Mouse (Mus musculus): ENCODE results near the gene Gm8108. TPM values are rescaled to one million over a fixed set of nuclear protein-coding genes. Genes with fewer than 3 reads are reported as not detected.

Gm8108 gene
- 11.4 and 11.5 TPM in 2 replicates for polyA plus RNA-seq (2012; rRNA removed)

DNA sequence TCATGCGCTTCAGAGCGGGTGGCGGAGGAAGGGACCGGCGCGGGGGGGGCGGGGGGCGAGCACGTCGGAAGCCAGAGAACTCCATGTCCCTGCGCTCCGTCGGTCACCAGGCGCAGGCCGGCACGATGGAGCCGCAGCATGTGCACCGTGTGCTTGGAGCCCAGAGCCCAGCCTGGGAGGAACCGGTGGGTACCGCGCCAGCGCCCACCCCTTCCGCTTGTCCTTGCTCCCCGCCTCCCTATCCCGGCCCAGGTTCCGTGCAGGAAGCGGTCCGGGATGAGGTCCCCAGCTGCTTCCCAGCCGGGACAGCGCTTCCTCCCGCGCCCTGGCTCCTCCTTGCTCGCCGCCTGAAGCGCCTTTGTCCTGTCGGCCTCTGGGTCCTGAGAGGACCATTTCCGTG, at the start of gene Gm8108:
Gene Gm8108, plus strand, starts transcription at position 101 of the 400 bp plus-strand sequence.

DNA sequence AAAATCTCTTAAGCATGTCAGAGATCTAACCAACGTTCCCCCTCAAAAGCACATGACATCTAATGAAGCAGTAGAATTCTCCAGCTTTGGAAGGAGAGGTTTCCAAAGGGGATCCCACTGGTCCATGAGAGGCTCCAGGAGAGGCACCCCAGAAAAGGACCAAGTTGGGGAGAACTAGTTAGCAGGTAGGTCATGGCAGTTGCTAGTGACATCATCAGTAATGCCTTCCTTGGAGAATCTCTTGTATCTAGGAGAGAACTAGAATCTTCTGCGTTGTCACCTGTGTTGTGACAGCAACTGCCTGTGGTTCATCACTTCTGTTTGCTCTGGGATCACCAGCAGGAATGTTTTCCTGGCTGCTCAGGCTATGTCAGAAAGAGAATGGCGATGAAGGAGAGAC, 26.5 kb upstream of the Gm8108 start, which contains the start of gene Gm3115:
Gene Gm3115, plus strand, starts transcription at position 301 of the 400 bp plus-strand sequence.

DNA sequence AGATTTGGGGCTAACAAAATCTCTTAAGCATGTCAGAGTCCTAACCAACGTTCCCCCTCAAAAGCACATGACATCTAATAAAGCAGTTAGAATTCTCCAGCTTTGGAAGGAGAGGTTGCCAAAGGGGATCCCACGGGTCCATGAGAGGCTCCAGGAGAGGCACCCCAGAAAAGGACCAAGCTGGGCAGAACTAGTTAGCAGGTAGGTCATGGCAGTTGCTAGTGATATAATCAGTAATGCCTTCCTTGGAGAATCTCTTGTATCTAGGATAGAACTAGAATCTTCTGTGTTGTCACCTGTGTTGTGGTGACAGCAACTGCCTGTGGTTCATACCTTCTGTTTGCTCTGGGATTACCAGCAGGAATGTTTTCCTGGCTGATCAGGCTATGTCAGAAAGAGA, 54.4 kb downstream of the Gm8108 start, which contains the start of gene Gm3127:
Gene Gm3127, plus strand, starts transcription at position 301 of the 400 bp plus-strand sequence.

Other genes starting within 250 kb of the Gm8108 start
- gene Gm2916, start 226.4 kb upstream of the Gm8108 start, polyA plus RNA-seq (2012; rRNA removed): 0.05 and 0.06 TPM in 2 replicates
- gene Gm3029, start 178.8 kb upstream of the Gm8108 start, polyA plus RNA-seq (2012; rRNA removed): not detected in 2 replicates
- 2.0 and 3.0 TPM in 2 replicates for gene Gm3095, start 147.0 kb upstream of the Gm8108 start, polyA plus RNA-seq (2012; rRNA removed)
- not detected in 2 replicates for gene Gm3099, start 112.1 kb upstream of the Gm8108 start, polyA plus RNA-seq (2012; rRNA removed)
- 9.8 and 11.1 TPM in 2 replicates for gene Gm5796, start 86.6 kb upstream of the Gm8108 start, polyA plus RNA-seq (2012; rRNA removed)
- 0.05 TPM in 1 of 2 replicates, not detected in the other for gene Gm3115, start 26.4 kb upstream of the Gm8108 start, polyA plus RNA-seq (2012; rRNA removed)
- 0.06 TPM in 1 of 2 replicates, not detected in the other for gene Gm3127, start 54.5 kb downstream of the Gm8108 start, polyA plus RNA-seq (2012; rRNA removed)
- 14.0 and 15.3 TPM in 2 replicates for gene Gm2974, start 72.0 kb downstream of the Gm8108 start, polyA plus RNA-seq (2012; rRNA removed)
- 0.03 TPM in 1 of 2 replicates, not detected in the other for gene Gm3138, start 139.1 kb downstream of the Gm8108 start, polyA plus RNA-seq (2012; rRNA removed)
- gene Gm3149, start 206.8 kb downstream of the Gm8108 start, polyA plus RNA-seq (2012; rRNA removed): not detected in 2 replicates
- gene 2610042L04Rik, start 224.2 kb downstream of the Gm8108 start, polyA plus RNA-seq (2012; rRNA removed): 8.9 and 9.1 TPM in 2 replicates

Measured in central nervous system, embryonic 18 days (tissue).